Mouse (Mus musculus) ES-Bruce4 (cell line): ENCODE results near the gene Lama5. TPM values are rescaled to one million over a fixed set of nuclear protein-coding genes. Genes with fewer than 3 reads are reported as not detected.

Source experiments
- H3K27ac ChIP-seq: 2 replicates; pipeline ENCODE4 v1.5.1; 2012; ENCODE audit warnings: low read length, inconsistent platforms; ENCODE audit not compliant: insufficient read depth
- H3K27me3 ChIP-seq: 2 replicates; pipeline ENCODE4 v1.6.1; 2012; ENCODE audit warnings: mild to moderate bottlenecking, low read length, inconsistent platforms; ENCODE audit not compliant: control insufficient read depth, poor library complexity, insufficient read depth, severe bottlenecking
- H3K36me3 ChIP-seq: 2 replicates; pipeline ENCODE4 v1.6.1; 2012; ENCODE audit warnings: inconsistent platforms, mild to moderate bottlenecking, low read length, moderate library complexity; ENCODE audit not compliant: control insufficient read depth, poor library complexity, insufficient read depth, severe bottlenecking
- H3K4me1 ChIP-seq: one replicate; pipeline ENCODE4 v1.8.1; 2011; ENCODE audit warnings: low read length; ENCODE audit not compliant: control insufficient read depth, insufficient read depth
- H3K4me3 ChIP-seq: 2 replicates; pipeline ENCODE4 v1.5.1; 2011; ENCODE audit warnings: low read depth, mild to moderate bottlenecking, low read length
- H3K9ac ChIP-seq: 2 replicates; pipeline ENCODE4 v1.6.1; 2012; ENCODE audit warnings: low read depth, mild to moderate bottlenecking, inconsistent platforms; ENCODE audit not compliant: poor library complexity, severe bottlenecking
- H3K9me3 ChIP-seq: replicated peaks from 2 replicates; pipeline ENCODE4 v1.6.1; 2012; ENCODE audit warnings: mild to moderate bottlenecking, low read length, inconsistent platforms; ENCODE audit not compliant: control insufficient read depth, poor library complexity, insufficient read depth, severe bottlenecking
- CTCF ChIP-seq: IDR thresholded peaks from one replicate; pipeline ENCODE4 v1.8.1; 2011; ENCODE audit warnings: low read depth, low read length
- EP300 ChIP-seq: IDR thresholded peaks from 2 replicates; pipeline ENCODE4 v1.6.1; 2011; ENCODE audit warnings: low read depth, low read length; ENCODE audit not compliant: insufficient read depth
- POLR2A ChIP-seq: IDR thresholded peaks from one replicate; pipeline ENCODE4 v1.8.1; 2011; ENCODE audit warnings: low read length; ENCODE audit not compliant: insufficient read depth
- polyA plus RNA-seq: library from polyadenylated mRNA; stranded (reverse); fragments of >200 nt; gene quantifications from 2 replicates; pipeline ENCODE4 v1.2.4, GENCODE M21; 2011; ENCODE audit warnings: low read depth; ENCODE audit not compliant: missing spikeins, insufficient read depth, insufficient read length

Lama5 gene
- polyA plus RNA-seq, 1 experiment: 141 TPM

- Histone ChIP-seq H3K27ac (no peak overlapping the region), H3K4me1 (no peaks in the 10 kb centered on the region), H3K4me3 (no peak overlapping the region), H3K27me3 (no peaks in the 10 kb centered on the region), H3K9me3 (no peaks in the 10 kb centered on the region), H3K9ac (no peak overlapping the region), H3K36me3 (no peaks in the 10 kb centered on the region)
- TF ChIP-seq POLR2A (no peak), EP300 (no peak), CTCF (no peak)
Observed at GRCm38 (mm10) chr2:180270537-180271255, 45.0 kb upstream of the Lama5 start.

- Histone ChIP-seq H3K4me3 (no peak overlapping the region), H3K9me3 (no peaks in the 10 kb centered on the region), H3K4me1 (no peaks in the 10 kb centered on the region), H3K27ac (no peak overlapping the region), H3K27me3 (no peaks in the 10 kb centered on the region), H3K9ac (no peak overlapping the region), H3K36me3 (no peaks in the 10 kb centered on the region)
- TF ChIP-seq EP300 (no peak), POLR2A (no peak), CTCF (no peak)
Observed at GRCm38 (mm10) chr2:180269329-180269728, 43.7 kb upstream of the Lama5 start.

GRCm38 (mm10) chr2:180267955-180268354, 42.3 kb upstream of the Lama5 start:
- Histone ChIP-seq H3K4me1 (no peaks in the 10 kb centered on the region), H3K9me3 (no peaks in the 10 kb centered on the region), H3K9ac (no peak overlapping the region), H3K4me3 (no peak overlapping the region), H3K27me3 (no peaks in the 10 kb centered on the region), H3K36me3 (no peaks in the 10 kb centered on the region), H3K27ac (no peak overlapping the region)
- TF ChIP-seq CTCF (no peak), EP300 (no peak), POLR2A (no peak)

GRCm38 (mm10) chr2:180262891-180263290, 37.2 kb upstream of the Lama5 start:
- Histone ChIP-seq H3K36me3 (peaks cover 12% of the 10 kb centered on the region), H3K4me1 (no peaks in the 10 kb centered on the region), H3K9ac (no peak overlapping the region), H3K4me3 (no peak overlapping the region), H3K27ac (no peak overlapping the region), H3K27me3 (no peaks in the 10 kb centered on the region), H3K9me3 (no peaks in the 10 kb centered on the region)
- TF ChIP-seq EP300: no peak
- TF ChIP-seq POLR2A: no peak
- no peak for TF ChIP-seq CTCF

GRCm38 (mm10) chr2:180262441-180262840, 36.8 kb upstream of the Lama5 start:
- Histone ChIP-seq H3K27me3 (no peaks in the 10 kb centered on the region), H3K4me1 (no peaks in the 10 kb centered on the region), H3K9me3 (no peaks in the 10 kb centered on the region), H3K4me3 (no peak overlapping the region), H3K27ac (no peak overlapping the region), H3K36me3 (peaks cover 16% of the 10 kb centered on the region), H3K9ac (no peak overlapping the region)
- TF ChIP-seq EP300 (no peak), POLR2A (no peak), CTCF (no peak)

GRCm38 (mm10) chr2:180261901-180262300, 36.2 kb upstream of the Lama5 start:
- Histone ChIP-seq H3K36me3 (peaks cover 16% of the 10 kb centered on the region), H3K4me3 (no peak overlapping the region), H3K9ac (no peak overlapping the region), H3K4me1 (no peaks in the 10 kb centered on the region), H3K9me3 (no peaks in the 10 kb centered on the region), H3K27ac (no peak overlapping the region), H3K27me3 (no peaks in the 10 kb centered on the region)
- no peak for TF ChIP-seq CTCF
- no peak for TF ChIP-seq POLR2A
- TF ChIP-seq EP300: no peak
